22 mouse cellular contexts compared by ENCODE assay signal in genomic region chr10:60029387-60029786, GRCm38 (mm10). TPM values are rescaled to one million over a fixed set of nuclear protein-coding genes. Genes with fewer than 3 reads are reported as not detected.
DNase-seq lines count a peak whose midpoint lies in the region; ATAC-seq and TF ChIP-seq lines count a peak whose summit lies in the region.
"Had no signal": no experiment of that assay in that cellular context is flagged by ENCODE, and none has a peak within 500 bp of the region (broad histone marks: within the 10 kb centered on the region; RNA-seq: fewer than 3 reads in every experiment).

No protein-coding gene starts in this region.

- WGBS in kidney, adult 2 months, result 55% methylated on average over 4 of the region's 4 CpGs
- WGBS in kidney, postnatal 0 days, result 68% methylated on average over 4 of the region's 4 CpGs

- H3K4me2 ChIP-seq in kidney, postnatal 0 days (ENCODE audit: low read length), result no peak overlapping the region
- H3K4me2 ChIP-seq: embryonic facial prominence, embryonic 13.5 days; forebrain, embryonic 12.5 days; heart, embryonic 11.5 days; heart, embryonic 15.5 days; hindbrain, embryonic 13.5 days had no signal

- no peak for TF ChIP-seq CTCF in kidney, adult 2 months (conservative IDR thresholded peaks at IDR 0.05; ENCODE audit: insufficient read depth, insufficient read length, low read depth, low read length)
- TF ChIP-seq CTCF in kidney, postnatal 0 days (IDR thresholded peaks at IDR 0.05; ENCODE audit: low read depth), result no peak

- H3K4me1 ChIP-seq in kidney, adult 2 months (ENCODE audit: control insufficient read depth, insufficient read depth, low read length), result peaks cover 8% of the 10 kb centered on the region
- peaks cover 13% of the 10 kb centered on the region for H3K4me1 ChIP-seq in kidney, postnatal 0 days (replicated peaks; ENCODE audit: insufficient read depth, low read length)

- H3K9ac ChIP-seq in kidney, postnatal 0 days (ENCODE audit: low read depth, low read length), result no peak overlapping the region
- H3K9ac ChIP-seq: embryonic facial prominence, embryonic 13.5 days; forebrain, embryonic 12.5 days; heart, embryonic 15.5 days; hindbrain, embryonic 13.5 days had no signal

- no peaks in the 10 kb centered on the region for H3K27me3 ChIP-seq in kidney, adult 2 months (replicated peaks; ENCODE audit: control insufficient read depth, insufficient read depth, low read length)
- no peaks in the 10 kb centered on the region for H3K27me3 ChIP-seq in kidney, postnatal 0 days (ENCODE audit: insufficient read depth, low read length)
- H3K27me3 ChIP-seq: CH12.LX; embryonic facial prominence, embryonic 13.5 days; forebrain, embryonic 12.5 days; heart, embryonic 15.5 days; hindbrain, embryonic 13.5 days; Patski had no signal

- peak overlapping the region; percentile 71 for H3K27ac ChIP-seq in kidney, adult 2 months (ENCODE audit: insufficient read depth, low read depth, low read length)
- H3K27ac ChIP-seq in kidney, postnatal 0 days, result peak overlapping the region; percentile 83; the same call in 1 of the 2 replicates
- H3K27ac ChIP-seq: embryonic facial prominence, embryonic 13.5 days; forebrain, embryonic 12.5 days; heart, adult 2 months; heart, embryonic 15.5 days had no signal

- ATAC-seq in kidney, postnatal 0 days (replicated peaks; ENCODE audit: low FRiP score, low read depth), result no peak
- no peak for ATAC-seq in megakaryocyte progenitor cell, adult 5-6 weeks (replicated peaks; ENCODE audit: poor library complexity)
- ATAC-seq: hindbrain, postnatal 0 days had no signal

- no peaks in the 10 kb centered on the region for H3K9me3 ChIP-seq in kidney, postnatal 0 days (replicated peaks; ENCODE audit: low read length)
- H3K9me3 ChIP-seq: embryonic facial prominence, embryonic 13.5 days; forebrain, embryonic 12.5 days; heart, embryonic 15.5 days; hindbrain, embryonic 13.5 days had no signal

- TF ChIP-seq POLR2A in kidney, adult 2 months (IDR thresholded peaks at IDR 0.05; ENCODE audit: low read depth, low read length), result no peak

- no peaks in the 10 kb centered on the region for H3K36me3 ChIP-seq in kidney, adult 2 months (ENCODE audit: control insufficient read depth, insufficient read depth, low read length)
- H3K36me3 ChIP-seq in kidney, postnatal 0 days (ENCODE audit: insufficient read depth, low read length), result no peaks in the 10 kb centered on the region
- H3K36me3 ChIP-seq: forebrain, embryonic 12.5 days; heart, embryonic 15.5 days; hindbrain, embryonic 13.5 days had no signal

- H3K4me3 ChIP-seq in kidney, adult 2 months (ENCODE audit: insufficient read depth, low read depth, low read length), result no peak overlapping the region
- H3K4me3 ChIP-seq in kidney, postnatal 0 days (replicated peaks; ENCODE audit: low read depth, low read length), result no peak overlapping the region
- H3K4me3 ChIP-seq: embryonic facial prominence, embryonic 13.5 days; forebrain, embryonic 12.5 days; heart, adult 2 months; heart, embryonic 15.5 days; hindbrain, embryonic 13.5 days had no signal

- no peak for DNase-seq in kidney, adult 2 months
- DNase-seq in kidney, adult 11 months, result no peak
- DNase-seq in kidney, postnatal 0 days (ENCODE audit: low spot score), result no peak
- DNase-seq in kidney, adult 18-20 months, result no peak
- peak; percentile 19 for DNase-seq in ZHBTc4 (ENCODE audit: low read depth, low spot score)
- DNase-seq in naive thymus-derived CD4-positive, alpha-beta T cell, adult 2 months (ENCODE audit: low read depth), result peak; percentile 16
- no peak for DNase-seq in T-cell, adult 2 months (ENCODE audit: low spot score)
- DNase-seq: cerebellum, adult 18-20 months; cerebellum, adult 9-11 months; cerebellum, postnatal 36 days; gastrocnemius, postnatal 14 days; heart, adult 2 months; heart, postnatal 14 days had no signal

RNA-seq across cellular contexts. Expression of gene Anapc16, which starts 26.5 kb away (rescaled TPM):
- 84.8 and 100 TPM in 2 replicates for polyA plus RNA-seq in kidney, adult 2 months (2012; rRNA removed)
- 103 and 106 TPM in 2 replicates for polyA plus RNA-seq in kidney, postnatal 0 days (2015; fragmentation: Nextera tagmentation; extraction: Ambion mirVana)
- total RNA-seq in megakaryocyte progenitor cell, adult 5-6 weeks (2015), result 54.5 and 55.9 TPM in 2 replicates
- 32.6 and 35.1 TPM in 2 replicates for total RNA-seq in megakaryocyte progenitor cell, adult 5-6 weeks (2017)

RNA-seq across cellular contexts. Expression of gene Ascc1, which starts 26.8 kb away (rescaled TPM):
- 106 and 132 TPM in 2 replicates for polyA plus RNA-seq in kidney, adult 2 months (2012; rRNA removed)
- polyA plus RNA-seq in kidney, postnatal 0 days (2015; fragmentation: Nextera tagmentation; extraction: Ambion mirVana), result 57.8 and 64.1 TPM in 2 replicates
- total RNA-seq in megakaryocyte progenitor cell, adult 5-6 weeks (2015), result 38.3 and 38.9 TPM in 2 replicates
- total RNA-seq in megakaryocyte progenitor cell, adult 5-6 weeks (2017), result 27.8 and 33.2 TPM in 2 replicates

Comparison
In these comparisons a context has a peak if more than half of its experiments do, and no peak if none do; other contexts are left out.
1. DNase-seq: peak in ZHBTc4 (single experiment) and naive thymus-derived CD4-positive, alpha-beta T cell, adult 2 months (single experiment); none in kidney, adult 2 months (single experiment), kidney, adult 11 months (single experiment), kidney, postnatal 0 days (single experiment), kidney, adult 18-20 months (single experiment) and T-cell, adult 2 months (single experiment).